Mouse (Mus musculus): Measurements from ENCODE around the gene Drd5. TPM values are rescaled to one million over a fixed set of nuclear protein-coding genes. Genes with fewer than 3 reads are reported as not detected.

Drd5 gene
- 1 to 10 TPM; 2.2 to 2.6 TPM for total RNA-seq (2021)

DNA sequence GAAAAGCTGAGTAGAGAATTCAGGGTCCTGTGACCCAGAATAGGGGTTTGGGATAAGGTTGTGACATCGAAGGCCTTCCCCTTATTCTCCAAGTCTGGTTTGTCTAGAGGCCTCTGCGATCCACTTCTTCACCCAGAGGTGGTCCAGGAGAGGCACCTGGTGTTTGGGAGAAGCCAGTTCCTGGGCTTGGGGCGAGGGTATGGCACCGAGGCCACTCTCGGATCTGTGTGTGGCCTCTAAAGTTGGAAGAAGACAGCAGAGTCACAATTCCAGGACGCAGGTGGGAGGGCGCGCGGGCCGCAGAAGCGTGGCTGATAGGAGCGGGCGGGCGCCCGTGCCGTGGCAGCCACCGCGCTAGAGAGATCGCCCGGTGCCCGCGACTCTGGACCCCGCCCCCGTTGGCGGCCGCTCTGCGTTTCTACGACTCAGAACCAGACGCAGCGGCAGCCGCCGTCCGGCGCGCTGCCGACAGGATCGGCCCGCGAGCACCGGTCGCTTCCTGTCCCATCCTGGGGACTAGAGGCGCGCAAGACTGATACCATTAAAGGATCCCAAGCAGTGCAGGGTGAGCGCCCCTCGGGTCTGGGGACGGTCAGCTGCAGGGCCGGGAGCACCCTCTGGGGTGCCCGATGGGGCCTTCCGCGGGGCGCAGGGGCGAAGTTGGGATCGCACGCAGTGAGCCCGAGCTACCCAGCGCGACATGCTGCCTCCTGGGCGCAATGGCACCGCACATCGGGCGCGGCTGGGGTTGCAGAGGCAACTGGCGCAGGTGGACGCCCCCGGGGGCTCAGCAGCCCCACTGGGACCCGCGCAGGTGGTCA, at the start of gene Drd5:
Drd5 (plus strand) TSS at position 402 of the 821 bp plus-strand sequence.
- intact Hi-C loops (cut with DNase I), result no loop called here
- peak in 1 of 2 experiments; percentile 14 for DNase-seq (ENCODE audit: low spot score in 2 of 2)

DNA sequence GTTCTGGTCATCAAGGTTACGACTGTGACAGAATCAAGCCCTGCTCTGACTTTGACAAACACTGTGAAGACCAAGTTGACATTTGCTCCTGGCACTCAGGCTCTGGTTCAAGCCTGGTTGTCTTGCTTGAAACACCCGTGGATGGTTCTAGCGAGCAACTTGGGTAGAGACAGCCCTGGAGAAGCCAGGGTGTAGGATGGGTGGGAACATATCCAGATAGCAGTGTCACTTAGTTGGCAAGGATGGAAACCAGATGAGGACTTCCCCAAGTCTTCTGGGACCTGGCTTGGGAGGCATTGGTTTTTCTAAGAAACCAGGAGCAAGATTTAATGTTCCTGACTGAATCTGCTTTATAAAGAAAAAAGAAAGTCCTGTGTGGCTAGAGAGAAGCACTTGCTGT, 48.2 kb upstream of the Drd5 start:
- DNase-seq (ENCODE audit: low spot score in 2 of 2), result no peak
- intact Hi-C loops (cut with DNase I), result no loop called here

DNA sequence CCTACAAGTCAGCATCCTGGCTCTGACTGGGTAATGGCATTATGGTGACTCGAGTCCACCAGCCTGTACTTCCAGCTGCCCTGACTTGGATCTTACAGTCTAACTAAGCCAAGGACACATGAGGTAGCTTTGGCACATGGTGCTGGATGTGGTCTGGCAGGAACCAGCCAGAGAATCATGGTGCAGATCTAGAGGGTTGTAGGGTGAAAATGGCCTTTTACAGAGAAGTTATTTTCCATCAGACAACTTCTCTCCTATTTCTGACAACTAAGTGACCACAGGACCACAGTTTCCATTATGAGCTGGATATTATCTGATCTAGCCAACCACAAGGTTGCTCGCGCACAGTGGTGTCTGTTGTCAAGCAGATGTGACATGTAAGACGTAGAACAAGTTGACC, 45.3 kb upstream of the Drd5 start:
- DNase-seq (ENCODE audit: low spot score in 2 of 2), result no peak
- intact Hi-C loops (cut with DNase I), result no loop called here

DNA sequence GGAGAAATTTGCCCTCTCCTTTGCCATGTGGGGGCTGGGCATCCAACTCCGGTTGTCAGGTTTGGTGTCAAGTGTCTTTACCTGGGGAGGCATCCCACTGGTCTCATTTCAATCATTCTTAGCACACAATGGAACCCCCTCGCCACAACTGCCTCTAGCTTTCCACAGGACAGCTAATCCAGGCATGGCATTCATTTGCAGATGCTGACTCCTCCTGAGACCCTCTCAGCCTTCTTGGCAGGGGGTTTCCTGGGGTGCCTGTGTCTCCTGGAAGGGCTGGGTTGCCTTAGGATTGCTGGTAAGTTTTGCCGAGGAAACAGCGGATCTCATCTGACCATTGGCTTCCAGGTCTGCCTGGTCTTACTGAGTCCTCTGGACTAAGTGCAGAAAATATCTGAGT, 43.4 kb upstream of the Drd5 start, which contains the start of gene Otop1:
Otop1 (plus strand) TSS at position 202 of the 400 bp plus-strand sequence.
- no peak for DNase-seq (ENCODE audit: low spot score in 2 of 2)

DNA sequence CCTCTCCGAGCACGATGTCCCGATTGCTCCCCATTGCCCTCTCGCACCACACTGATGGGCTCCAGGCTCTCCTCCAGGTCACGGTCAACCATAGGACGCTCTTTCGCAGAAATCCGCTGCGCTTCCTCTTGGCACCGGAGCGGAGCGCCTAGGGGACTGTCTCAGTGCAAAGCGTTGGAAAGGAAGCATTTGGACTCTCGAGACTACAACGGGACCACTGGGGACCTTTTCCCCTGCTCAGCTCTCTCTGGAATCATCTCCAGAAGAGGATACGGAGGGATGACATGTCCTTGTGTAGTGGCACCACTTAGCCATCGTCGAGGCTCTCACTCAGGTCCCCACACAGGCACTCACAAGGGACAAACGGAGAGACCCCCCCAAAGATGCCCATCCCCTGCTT, 42.7 kb upstream of the Drd5 start:
- no peak for DNase-seq (ENCODE audit: low spot score in 2 of 2)
- intact Hi-C loops (cut with DNase I), result no loop called here

More for the DNA sequence above, 43.4 kb upstream of the Drd5 start, which contains the start of gene Otop1:
- intact Hi-C loops (cut with DNase I), result no loop called here

DNA sequence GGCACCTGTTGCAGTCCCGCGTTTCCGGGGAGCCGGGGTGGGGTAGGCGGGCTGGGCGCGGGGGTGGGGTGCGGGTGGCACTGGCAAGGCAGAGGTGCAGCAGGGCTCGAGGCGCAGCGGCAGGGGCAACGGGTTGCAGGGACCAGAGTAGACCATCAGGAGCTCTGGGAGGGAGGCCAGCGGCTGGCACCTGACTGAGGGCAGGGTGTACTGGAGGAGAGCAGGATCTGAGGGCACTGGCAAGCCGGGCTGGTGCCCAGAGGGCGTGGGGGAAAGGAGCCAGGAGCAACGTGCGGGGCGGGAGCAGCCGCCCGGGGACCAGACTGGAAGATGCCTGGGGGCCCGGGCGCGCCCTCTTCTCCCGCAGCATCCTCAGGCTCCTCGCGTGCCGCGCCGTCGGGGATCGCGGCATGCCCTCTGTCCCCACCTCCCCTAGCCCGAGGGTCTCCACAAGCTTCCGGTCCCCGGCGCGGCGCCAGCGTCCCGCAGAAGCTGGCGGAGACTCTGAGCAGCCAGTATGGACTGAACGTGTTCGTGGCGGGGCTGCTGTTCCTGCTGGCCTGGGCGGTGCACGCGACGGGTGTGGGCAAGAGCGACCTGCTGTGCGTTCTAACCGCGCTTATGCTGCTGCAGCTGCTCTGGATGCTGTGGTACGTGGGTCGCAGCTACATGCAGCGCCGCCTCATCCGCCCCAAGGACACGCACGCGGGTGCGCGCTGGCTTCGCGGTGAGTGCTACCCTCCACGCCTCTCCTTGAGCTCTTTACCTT, 41.9 kb upstream of the Drd5 start:
- DNase-seq (ENCODE audit: low spot score in 2 of 2), result no peak
- intact Hi-C loops (cut with DNase I), result no loop called here

- no peak for DNase-seq (ENCODE audit: low spot score in 2 of 2)
- intact Hi-C loops (cut with DNase I), result no loop called here
These were observed 41.1 kb upstream of the Drd5 start for GRCm38 (mm10) chr5:38277936-38278600.

DNA sequence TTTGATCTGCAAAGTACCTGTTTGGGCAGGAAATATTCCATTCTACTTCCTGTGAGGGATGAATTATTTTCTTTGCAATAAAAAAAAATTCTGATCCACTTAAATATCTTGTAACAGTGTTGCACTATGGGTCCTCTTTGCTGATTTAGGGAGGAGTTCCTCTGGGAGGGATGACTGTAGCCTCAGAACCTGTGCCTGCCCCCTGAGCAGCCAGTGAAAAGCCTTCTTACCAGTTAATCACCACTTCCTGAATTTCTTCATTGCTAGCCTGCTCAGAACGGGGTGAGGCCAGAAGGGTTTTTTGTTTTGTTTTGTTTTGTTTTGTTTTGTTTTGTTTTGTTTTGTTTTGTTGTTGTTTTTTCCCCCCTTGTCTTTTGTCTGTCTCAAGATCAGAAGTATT, 39.1 kb upstream of the Drd5 start:
- intact Hi-C loops (cut with DNase I), result no loop called here

DNA sequence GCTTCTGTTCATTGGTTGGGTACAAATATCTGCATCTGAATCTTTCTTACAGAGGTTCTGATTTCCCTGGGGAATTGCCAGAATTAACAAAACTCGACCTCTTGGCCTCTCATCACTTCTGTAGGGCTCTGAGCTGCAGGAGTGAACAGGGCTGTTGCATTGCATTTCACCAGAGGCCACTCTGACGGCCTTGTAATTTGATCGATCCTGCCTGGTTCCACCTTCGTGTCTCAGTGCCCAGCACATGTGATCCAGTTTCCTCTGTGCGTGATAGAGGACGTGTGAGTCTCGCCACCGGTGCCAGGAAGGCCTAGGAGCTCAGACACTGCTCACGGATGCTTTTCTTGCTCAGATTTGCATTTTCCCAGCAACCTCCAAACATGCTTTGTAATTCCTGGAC, 33.4 kb upstream of the Drd5 start:
- intact Hi-C loops (cut with DNase I), result no loop called here
- no peak for DNase-seq (ENCODE audit: low spot score in 2 of 2)

More for the DNA sequence above, 39.1 kb upstream of the Drd5 start:
- DNase-seq (ENCODE audit: low spot score in 2 of 2), result no peak

DNA sequence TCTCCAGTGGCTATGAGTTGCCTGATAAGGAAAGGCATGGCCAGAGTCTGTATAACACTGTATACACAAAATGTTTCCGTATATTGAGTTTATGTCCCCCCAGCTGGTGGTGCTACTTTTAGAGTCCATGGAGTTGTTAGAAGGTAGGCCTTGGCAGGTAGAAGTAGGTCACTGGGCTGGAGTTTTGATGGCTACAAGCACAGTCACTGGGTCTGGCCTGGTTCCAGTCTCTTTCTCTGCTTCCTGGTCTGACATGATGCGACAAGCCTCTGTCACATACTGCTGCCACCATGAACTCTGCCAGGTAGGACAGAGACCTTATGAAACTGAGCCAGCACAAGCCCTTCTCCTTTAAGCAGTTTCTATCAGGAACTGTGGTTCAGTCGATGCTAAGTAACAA, 30.7 kb upstream of the Drd5 start:
- DNase-seq (ENCODE audit: low spot score in 2 of 2), result no peak

DNA sequence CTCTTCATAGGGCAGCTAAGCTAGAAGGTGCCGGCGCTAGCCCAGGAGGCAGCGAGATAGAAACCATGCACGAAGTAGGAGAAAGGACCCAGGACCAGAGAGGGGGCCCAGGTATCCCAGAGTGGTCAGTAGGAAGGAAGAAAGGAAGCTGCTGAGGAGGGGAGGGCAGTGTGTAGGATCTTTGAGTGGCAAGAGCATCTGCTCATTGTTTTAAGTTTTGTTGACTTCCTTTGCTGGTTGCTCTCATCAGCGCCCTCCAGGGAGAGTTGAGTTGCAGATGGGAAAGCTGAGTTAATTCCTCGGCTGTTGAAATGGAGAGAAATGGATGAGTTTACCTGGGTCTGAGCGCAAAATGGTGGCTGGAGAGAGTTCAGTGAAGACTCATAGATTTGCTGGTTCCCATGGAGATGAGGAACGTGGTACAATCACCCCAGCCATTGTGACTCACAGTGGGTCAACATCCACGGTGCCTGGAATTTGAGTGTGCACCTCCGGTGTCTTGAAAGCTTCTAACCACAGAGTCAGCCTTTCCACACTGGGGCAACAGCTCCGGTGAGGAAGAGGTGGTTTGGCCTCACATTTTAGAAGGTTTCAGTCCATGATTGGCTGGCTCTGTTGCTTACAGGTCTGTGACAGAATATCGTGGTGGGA, 17.3 kb upstream of the Drd5 start:
- intact Hi-C loops (cut with DNase I), result no loop called here

More for the DNA sequence above, 30.7 kb upstream of the Drd5 start:
- intact Hi-C loops (cut with DNase I), result no loop called here

DNA sequence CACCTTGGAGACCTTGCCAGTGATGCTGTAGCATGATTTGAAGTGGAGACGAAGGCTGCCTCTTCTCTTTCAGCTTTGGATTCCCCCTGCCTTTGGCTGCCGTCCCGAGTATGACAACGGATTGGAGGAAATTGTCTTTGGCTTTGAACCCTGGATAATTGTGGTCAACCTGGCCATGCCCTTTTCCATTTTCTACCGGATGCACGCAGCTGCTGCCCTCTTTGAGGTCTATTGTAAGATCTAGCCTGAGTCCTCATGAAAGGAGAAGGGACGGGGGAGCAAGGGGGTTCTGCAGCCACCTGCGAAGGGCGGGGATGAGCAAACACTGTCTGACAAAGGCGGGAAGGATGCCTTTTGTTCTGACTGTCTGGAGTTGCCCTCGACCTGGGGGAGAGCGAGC, 16.5 kb upstream of the Drd5 start:
- no peak for DNase-seq (ENCODE audit: low spot score in 2 of 2)
- intact Hi-C loops (cut with DNase I), result no loop called here

More for the DNA sequence above, 17.3 kb upstream of the Drd5 start:
- no peak for DNase-seq (ENCODE audit: low spot score in 2 of 2)

DNA sequence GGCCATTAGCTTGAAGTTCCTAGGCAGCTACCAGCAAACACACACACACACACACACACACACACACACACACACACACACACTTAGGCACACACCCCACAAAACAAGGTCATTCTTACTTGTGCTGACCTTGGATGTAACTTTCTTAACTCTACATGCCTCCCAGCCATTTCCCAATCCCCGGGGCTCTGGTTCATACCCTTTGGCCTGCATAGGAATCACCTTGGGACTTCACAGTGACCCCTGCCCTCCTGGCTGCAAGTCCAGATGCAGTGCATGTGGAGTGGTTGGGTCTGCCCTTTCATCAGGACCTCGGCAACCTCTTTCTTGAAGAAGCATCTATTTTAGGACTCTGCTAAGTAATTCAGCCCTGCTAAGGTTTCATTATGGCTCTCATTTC, 13.9 kb upstream of the Drd5 start:
- intact Hi-C loops (cut with DNase I), result loop anchor here (5.0 kb wide), 2 partner anchors 212 to 327 kb away; no protein-coding TSS in a partner anchor
- no peak for DNase-seq (ENCODE audit: low spot score in 2 of 2)

GRCm38 (mm10) chr5:38307255-38308101, 11.7 kb upstream of the Drd5 start:
- intact Hi-C loops (cut with DNase I), result loop anchor here (1.0 to 5.0 kb wide), 3 partner anchors 163 to 325 kb away; no protein-coding TSS in a partner anchor
- peak; percentile 85 to 89 for DNase-seq (ENCODE audit: low spot score in 2 of 2)

DNA sequence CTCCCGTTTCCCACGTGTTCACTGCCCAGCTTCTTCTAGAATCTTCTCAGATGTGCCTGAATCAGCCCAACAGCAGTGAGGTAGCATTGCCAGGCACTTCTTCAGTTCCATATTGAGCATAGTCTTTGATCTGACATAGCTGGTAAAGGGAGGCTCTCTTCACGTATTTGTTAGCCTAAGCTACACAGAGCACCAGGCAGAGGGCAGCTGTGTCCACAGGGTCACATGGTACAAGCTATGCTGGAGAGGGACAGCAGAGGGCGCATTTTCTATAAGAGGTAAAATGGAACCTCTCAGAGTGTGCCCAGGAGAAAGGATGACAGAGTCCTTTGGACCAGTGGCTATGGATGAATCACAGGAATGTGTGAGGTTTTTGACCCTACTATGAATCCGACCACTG, 10.3 kb upstream of the Drd5 start:
- DNase-seq (ENCODE audit: low spot score in 2 of 2), result peak; percentile 41 to 56
- intact Hi-C loops (cut with DNase I), result loop anchor here (5.0 kb wide), 2 partner anchors 208 to 323 kb away; no protein-coding TSS in a partner anchor

DNA sequence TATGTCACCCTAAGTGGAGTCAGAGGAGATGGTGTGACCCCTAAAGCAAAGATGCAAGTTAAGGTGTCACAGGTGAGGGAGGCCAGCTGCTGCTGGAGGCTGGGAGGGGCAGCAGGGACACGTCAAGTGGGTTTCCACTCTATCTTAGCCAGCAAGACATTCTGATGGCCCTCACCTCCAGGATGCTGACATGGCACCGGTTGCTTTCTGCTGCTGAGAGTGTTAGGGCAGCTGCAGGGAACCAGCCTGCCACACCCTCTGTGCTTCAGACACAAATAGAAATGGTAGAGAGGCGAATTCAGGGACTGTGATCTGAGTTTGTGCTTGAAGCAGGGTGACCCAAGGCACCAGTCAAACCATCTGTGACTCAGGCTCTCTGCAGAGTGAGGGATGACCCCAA, 9.4 kb upstream of the Drd5 start:
- no peak for DNase-seq (ENCODE audit: low spot score in 2 of 2)
- intact Hi-C loops (cut with DNase I), result loop anchor here (5.0 kb wide), 2 partner anchors 208 to 323 kb away; no protein-coding TSS in a partner anchor

DNA sequence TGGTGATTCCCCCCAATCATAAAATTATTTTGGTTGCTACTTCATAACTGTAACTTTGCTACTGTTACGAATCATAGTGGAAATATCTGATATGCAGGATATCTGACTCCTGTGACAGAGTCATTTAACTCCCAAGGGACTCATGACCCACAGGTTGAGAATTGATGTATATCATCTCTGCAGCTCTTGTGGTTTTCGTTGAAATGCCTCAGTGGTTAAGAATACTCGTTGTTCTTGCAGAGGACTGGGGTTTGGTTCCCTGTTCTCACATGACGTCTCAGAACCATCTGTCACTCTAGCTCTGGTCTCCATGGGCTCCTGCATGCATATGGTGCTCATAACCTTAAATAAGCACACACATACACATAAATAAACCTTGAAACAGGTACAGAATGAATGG, 14.2 kb downstream of the Drd5 start:
- no peak for DNase-seq (ENCODE audit: low spot score in 2 of 2)
- intact Hi-C loops (cut with DNase I), result no loop called here

DNA sequence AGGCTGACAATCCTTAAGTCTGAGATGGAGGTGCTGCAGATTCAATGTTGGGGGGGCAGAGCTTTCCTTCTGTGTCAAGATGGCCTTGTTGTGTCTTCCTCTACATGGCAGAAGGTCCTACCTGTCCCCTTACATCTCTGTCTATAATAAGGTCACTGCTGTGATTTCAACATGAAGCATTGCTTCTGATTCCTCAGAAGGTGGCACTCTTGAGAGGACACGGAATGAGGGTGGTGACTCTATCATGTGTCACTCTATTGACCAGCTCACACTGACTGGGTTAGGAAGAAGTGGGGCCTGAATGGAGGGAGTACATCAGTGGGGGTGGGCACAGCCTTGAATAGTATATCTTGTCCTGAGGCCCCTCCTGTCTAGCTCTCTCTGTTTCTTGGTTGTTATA, 15.4 kb downstream of the Drd5 start:
- DNase-seq (ENCODE audit: low spot score in 2 of 2), result no peak
- intact Hi-C loops (cut with DNase I), result no loop called here

GRCm38 (mm10) chr5:38343101-38343500, 23.9 kb downstream of the Drd5 start:
- no peak for DNase-seq (ENCODE audit: low spot score in 2 of 2)
- intact Hi-C loops (cut with DNase I), result no loop called here
